Mouse (Mus musculus) cortical plate, adult 2 months (tissue): ENCODE measurements around the gene Tnrc6a.

ENCODE experiments used
- CTCF ChIP-seq: fragments of 200-500 bp; IDR thresholded peaks from 2 replicates; pipeline ENCODE4 v1.5.1; 2011; ENCODE audit warnings: mild to moderate bottlenecking, control low read depth, low read length; ENCODE audit not compliant: insufficient read depth; ENCODE audit errors: extremely low read depth
- POLR2A ChIP-seq: fragments of 200-500 bp; IDR thresholded peaks from 2 replicates; pipeline ENCODE4 v1.6.1; 2011; ENCODE audit warnings: mild to moderate bottlenecking, low read length, control low read depth; ENCODE audit not compliant: insufficient read depth; ENCODE audit errors: extremely low read depth

DNA sequence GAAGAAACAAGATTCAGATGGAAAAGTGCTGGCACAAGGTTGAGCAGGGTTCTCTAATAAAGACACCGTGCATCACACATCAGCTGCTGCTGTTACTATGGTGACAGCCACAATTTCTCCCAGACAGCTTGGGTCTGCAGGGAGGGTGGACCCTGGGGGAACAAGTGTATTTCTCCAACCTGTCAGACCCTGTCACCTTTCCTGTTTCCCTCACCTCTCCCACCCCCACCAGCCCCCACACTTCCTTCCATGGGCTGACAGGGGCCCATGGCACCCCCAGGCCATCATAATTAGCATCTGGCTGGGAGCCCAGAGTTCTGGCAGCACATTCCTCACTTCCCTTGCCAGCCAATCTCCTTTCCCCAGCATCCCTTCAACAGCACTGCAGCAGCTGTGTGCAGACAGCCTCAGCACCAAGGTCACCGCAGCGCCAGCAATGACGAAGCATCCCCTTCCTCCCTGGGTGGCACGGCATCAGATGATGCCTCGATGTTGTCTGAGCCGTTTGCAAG, 39.4 kb upstream of the Tnrc6a start:
- TF ChIP-seq CTCF (no peak), POLR2A (no peak)
